ENCODE assay signal across 14 mouse cellular contexts in the genomic region with DNA sequence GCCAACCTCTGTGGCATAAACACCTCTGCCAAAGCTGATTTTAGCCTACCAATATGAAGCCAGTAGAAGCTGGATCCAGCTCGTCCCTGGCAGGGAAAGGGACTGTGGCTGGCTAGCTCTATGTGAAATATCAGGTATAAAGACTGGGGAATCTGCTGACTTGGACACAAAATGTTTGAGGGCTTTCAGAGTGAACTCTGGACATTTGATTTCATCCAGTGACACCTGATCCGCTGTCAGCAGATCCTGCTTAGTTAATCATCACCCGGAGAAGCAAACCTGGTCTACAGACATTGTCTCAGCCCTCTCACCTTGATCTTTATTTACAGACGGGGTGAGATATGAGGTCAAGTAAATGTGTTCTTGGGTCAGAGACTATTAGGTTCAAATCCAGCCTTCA.
DNase-seq lines count a peak whose midpoint lies in the region; ATAC-seq and TF ChIP-seq lines count a peak whose summit lies in the region.
"Had no signal": no experiment of that assay in that cellular context is flagged by ENCODE, and none has a peak within 500 bp of the region (broad histone marks: within the 10 kb centered on the region; RNA-seq: fewer than 3 reads in every experiment).

No protein-coding gene starts in this region.

- no peak overlapping the region for H3K4me2 ChIP-seq in stomach, postnatal 0 days (replicated peaks; ENCODE audit: low read depth)
- H3K4me2 ChIP-seq: limb, embryonic 12.5 days; neural tube, embryonic 13.5 days had no signal

- no peaks in the 10 kb centered on the region for H3K9me3 ChIP-seq in stomach, postnatal 0 days (ENCODE audit: control insufficient read depth, low read length)
- H3K9me3 ChIP-seq in forebrain, embryonic 10.5 days = no peaks in the 10 kb centered on the region
- H3K9me3 ChIP-seq: limb, embryonic 12.5 days; neural tube, embryonic 13.5 days had no signal

- peak; percentile 74 for DNase-seq in gastrocnemius, adult 18-20 months (ENCODE audit: low spot score)
- DNase-seq in gastrocnemius, postnatal 4 days (ENCODE audit: low spot score in 2 of 2) = no peak
- DNase-seq in kidney, adult 8-10 months = peak; percentile 78 to 89
- peak; percentile 100 for DNase-seq in liver, adult 2 months (ENCODE audit: extremely low read depth, low read depth, low spot score)
- DNase-seq in stomach, postnatal 0 days (ENCODE audit: low spot score) = no peak
- no peak for DNase-seq in adrenal gland, postnatal 25 days
- DNase-seq in embryo, embryonic 11 days = no peak
- DNase-seq in forebrain, embryonic 10.5 days (ENCODE audit: extremely low spot score, low spot score) = no peak
- DNase-seq: cerebellum, adult 2 months; layer of hippocampus, adult 9-11 months; lung, postnatal 36 days had no signal

- TF ChIP-seq CTCF in liver, adult 2 months (IDR thresholded peaks at IDR 0.05; ENCODE audit: low read depth, low read length) = no peak
- TF ChIP-seq CTCF in stomach, postnatal 0 days (IDR thresholded peaks at IDR 0.05; ENCODE audit: low read depth) = no peak

- H3K4me1 ChIP-seq in liver, adult 2 months (ENCODE audit: control insufficient read depth, insufficient read depth, low read length) = peaks cover 21% of the 10 kb centered on the region; the same call in 1 of the 2 replicates
- no peaks in the 10 kb centered on the region for H3K4me1 ChIP-seq in stomach, postnatal 0 days (replicated peaks; ENCODE audit: control insufficient read depth, insufficient read depth)
- no peaks in the 10 kb centered on the region for H3K4me1 ChIP-seq in forebrain, embryonic 10.5 days
- H3K4me1 ChIP-seq: limb, embryonic 12.5 days; neural tube, embryonic 13.5 days had no signal

- peaks cover 3% of the 10 kb centered on the region; the same call in 1 of the 2 replicates for H3K79me2 ChIP-seq in liver, adult 2 months (ENCODE audit: control insufficient read depth, insufficient read depth, low read length)

- no peak for TF ChIP-seq EP300 in stomach, postnatal 0 days (optimal IDR thresholded peaks at IDR 0.05)

- 13% methylated on average over 4 of the region's 4 CpGs for WGBS in liver, adult 2 months
- 50% methylated on average over 4 of the region's 4 CpGs for WGBS in stomach, postnatal 0 days
- WGBS in forebrain, embryonic 10.5 days = 84% methylated on average over 4 of the region's 4 CpGs

- no peaks in the 10 kb centered on the region for H3K27me3 ChIP-seq in liver, adult 2 months (ENCODE audit: control insufficient read depth, insufficient read depth, low read length)
- no peaks in the 10 kb centered on the region for H3K27me3 ChIP-seq in stomach, postnatal 0 days (ENCODE audit: control insufficient read depth, insufficient read depth, low read length)
- no peaks in the 10 kb centered on the region for H3K27me3 ChIP-seq in forebrain, embryonic 10.5 days (ENCODE audit: poor library complexity, severe bottlenecking)
- H3K27me3 ChIP-seq: limb, embryonic 12.5 days; neural tube, embryonic 13.5 days had no signal

- H3K9ac ChIP-seq in liver, adult 2 months (ENCODE audit: low read depth, low read length) = no peak overlapping the region
- no peak overlapping the region for H3K9ac ChIP-seq in stomach, postnatal 0 days (ENCODE audit: low read length)
- H3K9ac ChIP-seq: limb, embryonic 12.5 days; neural tube, embryonic 13.5 days had no signal

- peak; percentile 53; the same call in 1 of the 2 replicates for ATAC-seq in stomach, postnatal 0 days (ENCODE audit: low FRiP score, low TSS enrichment)
- ATAC-seq: midbrain, embryonic 16.5 days had no signal

- peaks cover 27% of the 10 kb centered on the region for H3K36me3 ChIP-seq in liver, adult 2 months (ENCODE audit: control insufficient read depth, insufficient read depth, low read length)
- H3K36me3 ChIP-seq in stomach, postnatal 0 days (ENCODE audit: control insufficient read depth, insufficient read depth, low read length) = no peaks in the 10 kb centered on the region
- no peaks in the 10 kb centered on the region for H3K36me3 ChIP-seq in forebrain, embryonic 10.5 days (replicated peaks)
- H3K36me3 ChIP-seq: limb, embryonic 12.5 days; neural tube, embryonic 13.5 days had no signal

- H3K27ac ChIP-seq in liver, adult 2 months (replicated peaks; ENCODE audit: insufficient read depth, low read depth, low read length) = peak overlapping the region; percentile 81
- no peak overlapping the region for H3K27ac ChIP-seq in stomach, postnatal 0 days (replicated peaks)
- H3K27ac ChIP-seq in forebrain, embryonic 10.5 days = no peak overlapping the region
- H3K27ac ChIP-seq: limb, embryonic 12.5 days; neural tube, embryonic 13.5 days had no signal

- TF ChIP-seq POLR2A in liver, adult 2 months (IDR thresholded peaks at IDR 0.05; ENCODE audit: extremely low read depth, insufficient read depth, low read length) = no peak

- no peak overlapping the region for H3K4me3 ChIP-seq in liver, adult 2 months (ENCODE audit: insufficient read depth, low read depth, low read length)
- H3K4me3 ChIP-seq in stomach, postnatal 0 days (ENCODE audit: low read depth, low read length) = no peak overlapping the region
- no peak overlapping the region for H3K4me3 ChIP-seq in forebrain, embryonic 10.5 days
- H3K4me3 ChIP-seq: limb, embryonic 12.5 days; neural tube, embryonic 13.5 days had no signal

Comparison
In these comparisons a context has a peak if more than half of its experiments do, and no peak if none do; other contexts are left out.
1. DNase-seq: peak in gastrocnemius, adult 18-20 months (single experiment), kidney, adult 8-10 months (2 of 2) and liver, adult 2 months (single experiment); none in gastrocnemius, postnatal 4 days (0 of 2), stomach, postnatal 0 days (single experiment), adrenal gland, postnatal 25 days (single experiment), embryo, embryonic 11 days (single experiment) and forebrain, embryonic 10.5 days (single experiment).